Mouse (Mus musculus): ENCODE measurements at regions not wholly inside any gene's neighbourhood (a gene's known extent, or its start where the extent isn't known, plus 50 kb on each side); places are given as distances from the start of the nearest gene placed in this dataset.

GRCm38 (mm10) chr6:61127238-61127637 lies 52.9 kb upstream of the Ccser1 start:
- no peak for DNase-seq

DNA sequence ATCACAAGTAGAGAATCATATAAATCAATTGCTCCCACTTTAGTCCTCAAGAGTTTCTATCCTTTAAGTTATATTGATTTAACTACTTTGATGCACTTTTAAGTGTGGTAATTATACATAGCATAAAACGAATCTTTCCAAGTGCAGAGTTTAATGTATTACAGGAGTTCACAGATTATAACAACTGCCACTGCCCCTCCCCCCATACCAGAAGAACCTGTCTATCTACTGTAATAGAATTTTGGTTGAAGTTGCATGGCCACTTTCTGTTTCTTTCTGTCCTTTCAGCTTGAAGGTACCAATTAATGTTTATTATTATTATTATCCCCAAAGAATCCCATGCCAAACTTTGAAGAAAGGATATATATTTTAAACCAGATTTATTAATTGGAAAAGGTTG lies 51.9 kb upstream of the Ccser1 start:
- DNase-seq: no peak

All from retina, postnatal 1 day (tissue).